Mouse (Mus musculus): ENCODE results near the gene Slamf7.

The Slamf7 gene

GRCm38 (mm10) chr1:171637101-171637500 lies 15.7 kb downstream of the Slamf7 start:
- DNase-seq (ENCODE audit: low read depth, low spot score): no peak

GRCm38 (mm10) chr1:171635696-171636095 lies 17.1 kb downstream of the Slamf7 start:
- DNase-seq (ENCODE audit: low read depth, low spot score): no peak

GRCm38 (mm10) chr1:171631447-171631846 lies 21.4 kb downstream of the Slamf7 start:
- DNase-seq (ENCODE audit: low read depth, low spot score): no peak

GRCm38 (mm10) chr1:171630912-171631311 lies 21.9 kb downstream of the Slamf7 start:
- no peak for DNase-seq (ENCODE audit: low read depth, low spot score)

- no peak for DNase-seq (ENCODE audit: low read depth, low spot score)
Measured at GRCm38 (mm10) chr1:171630041-171630440, 22.8 kb downstream of the Slamf7 start.

GRCm38 (mm10) chr1:171629168-171629567 lies 23.7 kb downstream of the Slamf7 start:
- no peak for DNase-seq (ENCODE audit: low read depth, low spot score)

GRCm38 (mm10) chr1:171627801-171628200 lies 25.0 kb downstream of the Slamf7 start:
- no peak for DNase-seq (ENCODE audit: low read depth, low spot score)

- DNase-seq (ENCODE audit: low read depth, low spot score): no peak
Measured at GRCm38 (mm10) chr1:171620091-171620490, 32.7 kb downstream of the Slamf7 start.

GRCm38 (mm10) chr1:171619645-171620044 lies 33.2 kb downstream of the Slamf7 start:
- no peak for DNase-seq (ENCODE audit: low read depth, low spot score)

- no peak for DNase-seq (ENCODE audit: low read depth, low spot score)
Measured at GRCm38 (mm10) chr1:171619001-171619400, 33.8 kb downstream of the Slamf7 start.

- DNase-seq (ENCODE audit: low read depth, low spot score): no peak
Measured at GRCm38 (mm10) chr1:171616881-171617515, 35.8 kb downstream of the Slamf7 start.

GRCm38 (mm10) chr1:171613962-171614361 lies 38.9 kb downstream of the Slamf7 start:
- peak; percentile 30 for DNase-seq (ENCODE audit: low read depth, low spot score)

- DNase-seq (ENCODE audit: low read depth, low spot score): peak; percentile 56
Measured at GRCm38 (mm10) chr1:171610781-171611180, 42.1 kb downstream of the Slamf7 start.

GRCm38 (mm10) chr1:171610026-171610425 lies 42.8 kb downstream of the Slamf7 start:
- peak; percentile 67 for DNase-seq (ENCODE audit: low read depth, low spot score)

- no peak for DNase-seq (ENCODE audit: low read depth, low spot score)
Measured at GRCm38 (mm10) chr1:171607176-171607575, 45.7 kb downstream of the Slamf7 start, which contains the start of gene Ly9. Gene Ly9, minus strand, starts transcription at chr1:171607410.

GRCm38 (mm10) chr1:171606656-171607055 lies 46.2 kb downstream of the Slamf7 start:
- DNase-seq (ENCODE audit: low read depth, low spot score): no peak

- no peak for DNase-seq (ENCODE audit: low read depth, low spot score)
Measured at GRCm38 (mm10) chr1:171604686-171605085, 48.1 kb downstream of the Slamf7 start.

- no peak for DNase-seq (ENCODE audit: low read depth, low spot score)
Measured at GRCm38 (mm10) chr1:171584584-171584983, 68.3 kb downstream of the Slamf7 start.
